Mouse (Mus musculus) retina, adult 2 months (tissue): ENCODE results near the gene Ppef1.
A peak's percentile ranks its signal among the peaks of the same experiment; 100 is the strongest.
"Not testable (repeated sequence)": the region's sequence is repeated elsewhere in the genome, so short reads cannot be mapped to it uniquely, and the experiment has no call there.

Source experiments
- DNase-seq: peaks from one replicate; pipeline ENCODE4 v3.0.0-alpha.2; 2012; ENCODE audit warnings: low read depth, low spot score

Gene Ppef1

DNA sequence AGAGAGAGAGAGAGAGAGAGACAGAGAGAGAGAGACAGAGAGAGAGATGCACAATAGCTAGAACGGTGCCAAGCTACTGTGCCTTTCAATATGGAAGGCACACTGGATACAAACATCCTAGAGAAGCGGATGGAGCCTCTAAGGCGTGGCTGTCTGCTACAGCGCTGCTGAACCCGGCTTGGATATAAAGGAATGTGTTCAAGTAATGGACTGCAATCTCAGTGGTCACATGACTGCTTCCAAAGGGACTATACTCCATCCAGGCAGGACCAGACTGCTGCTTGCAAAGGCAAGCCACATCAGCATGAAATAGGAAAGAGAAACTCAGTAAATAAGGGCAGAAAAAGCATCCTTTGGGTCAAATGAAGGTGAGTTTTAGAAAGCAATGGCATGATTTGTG lies at the start of gene Ppef1:
Gene Ppef1, minus strand, starts transcription at position 116 of the 400 bp plus-strand sequence.
- no peak for DNase-seq

DNA sequence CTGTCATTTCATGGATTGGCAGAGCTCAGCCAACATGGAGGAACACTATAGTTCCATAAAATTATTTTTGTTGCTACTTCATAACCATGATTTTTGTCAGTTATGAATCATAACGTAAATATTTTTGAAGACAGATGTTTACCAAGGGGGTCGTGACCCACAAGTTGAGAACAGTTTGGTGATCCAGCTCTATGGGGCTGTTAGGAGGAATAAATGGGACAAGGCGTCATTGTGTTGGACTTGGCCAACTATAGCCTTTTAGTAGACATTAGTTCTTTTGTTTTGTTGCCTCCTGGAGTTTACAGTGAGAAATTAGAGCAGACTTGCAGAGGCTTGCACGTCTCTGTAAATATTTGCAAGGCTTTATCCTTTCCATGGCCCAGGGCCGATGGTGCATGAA lies 46.7 kb upstream of the Ppef1 start:
- no peak for DNase-seq

DNA sequence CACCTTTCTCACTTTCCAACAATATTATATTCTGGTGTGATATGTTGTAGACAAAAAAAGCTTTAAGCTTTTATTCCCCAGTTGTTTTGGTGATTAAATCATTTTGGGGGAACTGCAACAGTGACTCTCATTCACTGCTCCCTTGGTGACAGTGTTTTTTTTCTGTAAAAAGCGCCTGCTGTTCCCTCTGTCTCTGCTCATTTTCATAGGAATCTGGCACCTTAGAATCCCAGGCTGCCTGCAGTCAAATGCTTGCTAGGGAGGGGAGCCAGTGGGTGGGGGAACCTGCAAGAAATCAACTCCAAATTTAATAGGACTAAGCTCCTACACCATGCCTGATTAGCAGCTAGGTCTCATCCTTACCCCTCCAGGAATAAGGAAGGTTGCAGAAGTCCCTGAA lies 37.5 kb upstream of the Ppef1 start:
- no peak for DNase-seq

DNA sequence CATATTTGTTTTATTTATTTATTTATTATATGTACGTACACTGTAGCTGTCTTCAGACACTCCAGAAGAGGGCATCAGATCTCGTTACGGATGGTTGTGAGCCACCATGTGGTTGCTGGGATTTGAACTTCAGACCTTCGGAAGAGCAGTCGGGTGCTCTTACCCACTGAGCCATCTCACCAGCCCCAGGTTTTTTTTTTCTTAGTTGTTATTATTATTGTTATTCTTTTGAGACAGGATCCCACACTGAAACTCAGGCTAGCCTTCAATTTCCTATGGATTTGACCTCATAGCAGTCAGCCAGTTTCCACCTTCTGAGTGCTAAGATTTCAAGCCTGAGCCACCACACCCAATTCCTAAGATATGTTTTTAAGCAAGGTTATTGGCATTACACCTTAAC lies 34.1 kb upstream of the Ppef1 start:
- not testable (repeated sequence) for DNase-seq

DNA sequence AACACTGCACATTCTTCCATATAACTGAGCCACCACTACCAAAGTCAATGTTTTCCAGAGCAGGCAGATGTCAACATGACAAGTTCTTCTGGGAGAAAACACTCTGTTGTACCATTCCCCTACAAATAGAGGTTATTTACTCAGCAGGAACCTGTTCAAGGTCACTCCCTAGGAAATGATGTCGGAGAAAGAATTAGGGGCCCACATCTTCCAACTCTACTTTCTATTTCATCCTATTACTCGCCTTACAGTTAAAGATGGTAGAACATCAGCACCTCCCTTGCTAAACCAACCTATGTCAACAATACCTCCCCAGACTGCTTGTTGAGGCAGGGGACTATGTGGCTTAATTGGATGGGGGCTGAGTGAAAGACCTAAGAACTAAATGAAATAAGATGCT lies 32.1 kb upstream of the Ppef1 start, which contains the start of gene Rs1:
Gene Rs1, plus strand, starts transcription at position 301 of the 400 bp plus-strand sequence.
- DNase-seq = no peak

DNA sequence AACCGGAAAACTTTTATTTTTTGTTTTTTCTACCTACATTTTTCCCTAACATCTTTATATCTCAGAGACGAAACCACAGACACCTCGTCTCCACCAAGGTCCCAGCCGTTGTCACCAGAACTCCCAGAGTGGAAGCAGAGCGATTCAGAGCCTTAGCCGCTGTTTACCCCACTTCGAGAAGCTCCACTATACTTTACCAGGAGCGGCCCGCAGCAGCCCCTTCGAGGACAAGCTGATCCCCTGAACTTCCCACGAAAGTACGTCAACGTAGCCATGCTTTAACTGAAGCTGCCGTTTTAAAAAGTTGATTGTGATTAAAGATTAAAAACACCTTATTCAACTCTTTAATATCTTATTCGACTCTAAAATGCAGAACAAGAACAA lies 30.7 kb upstream of the Ppef1 start:
- no peak for DNase-seq

DNA sequence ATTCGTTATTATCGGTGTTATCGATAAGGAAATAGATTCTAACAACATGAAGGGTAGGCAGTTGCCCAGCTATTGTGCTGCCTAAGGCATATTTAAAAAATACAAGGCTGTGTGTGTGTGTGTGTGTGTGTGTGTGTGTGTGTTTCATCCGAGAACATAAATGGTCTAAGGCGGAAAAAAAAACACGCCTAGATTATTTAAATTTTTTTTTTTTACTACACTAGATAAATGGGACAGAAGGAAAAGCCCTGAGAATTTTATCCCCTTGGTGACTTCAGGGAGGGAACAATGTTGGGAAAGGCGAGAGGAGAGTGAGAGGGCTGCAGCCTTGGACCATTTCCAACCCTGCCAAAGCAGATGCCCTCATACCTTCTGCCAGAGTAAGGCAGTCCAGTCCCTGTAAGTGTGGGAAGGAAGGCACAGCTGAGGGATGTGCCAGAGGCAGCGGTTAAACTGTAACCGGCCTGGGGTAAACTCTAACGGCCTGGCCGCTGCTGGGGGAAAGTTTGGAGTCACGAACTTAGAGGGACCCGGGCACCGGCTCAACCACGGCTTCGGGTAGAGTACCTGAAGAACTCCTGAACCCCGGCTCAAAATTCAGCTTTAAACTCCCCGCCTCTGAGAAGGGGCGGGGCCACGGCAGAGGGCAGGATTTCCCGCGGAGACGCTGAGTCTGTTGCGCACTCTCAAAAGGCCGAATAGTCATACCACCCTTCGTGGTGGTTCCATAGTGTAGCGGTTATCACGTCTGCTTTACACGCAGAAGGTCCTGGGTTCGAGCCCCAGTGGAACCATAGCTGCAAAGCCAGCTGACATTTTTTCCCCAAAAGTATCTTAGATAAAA lies 30.0 kb upstream of the Ppef1 start:
- peak; percentile 76 for DNase-seq

DNA sequence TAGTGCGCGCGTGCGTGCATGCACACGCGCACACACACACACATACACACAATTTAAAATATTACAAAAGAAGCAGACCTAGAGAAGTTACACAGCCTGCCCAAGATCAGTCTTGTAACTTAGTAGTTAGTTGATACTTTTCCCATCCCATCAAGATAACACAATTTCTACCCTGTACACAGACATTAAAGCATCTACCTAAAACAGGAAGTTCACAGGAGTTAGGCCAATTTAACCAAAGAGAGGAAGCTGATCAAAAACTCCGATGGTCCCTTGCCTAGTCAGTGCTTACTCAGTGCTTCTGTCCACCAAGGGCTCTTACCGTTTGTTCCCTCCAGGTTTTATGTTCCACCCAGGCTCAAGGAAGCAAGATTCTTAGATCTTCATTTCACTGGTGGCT lies 15.2 kb upstream of the Ppef1 start:
- DNase-seq = no peak

DNA sequence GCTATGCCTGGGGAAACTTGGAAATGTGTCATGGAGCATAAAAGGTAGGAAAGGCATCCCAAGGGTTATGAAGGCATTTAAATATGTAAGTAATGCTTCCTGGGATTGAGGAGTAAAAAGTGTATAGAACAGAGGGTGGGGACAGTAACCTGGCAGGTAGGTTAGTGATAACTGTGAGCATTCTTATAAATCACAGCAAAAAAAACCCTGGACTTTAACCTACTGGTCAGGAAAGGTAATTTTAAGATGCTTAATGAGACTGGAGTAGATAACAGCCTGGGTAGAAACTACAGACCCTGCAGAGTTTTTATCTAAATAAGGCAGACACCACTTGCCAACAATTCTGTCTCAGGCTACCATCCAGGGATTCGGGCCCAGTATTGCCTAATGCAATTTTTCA lies 13.1 kb upstream of the Ppef1 start:
- DNase-seq = no peak

DNA sequence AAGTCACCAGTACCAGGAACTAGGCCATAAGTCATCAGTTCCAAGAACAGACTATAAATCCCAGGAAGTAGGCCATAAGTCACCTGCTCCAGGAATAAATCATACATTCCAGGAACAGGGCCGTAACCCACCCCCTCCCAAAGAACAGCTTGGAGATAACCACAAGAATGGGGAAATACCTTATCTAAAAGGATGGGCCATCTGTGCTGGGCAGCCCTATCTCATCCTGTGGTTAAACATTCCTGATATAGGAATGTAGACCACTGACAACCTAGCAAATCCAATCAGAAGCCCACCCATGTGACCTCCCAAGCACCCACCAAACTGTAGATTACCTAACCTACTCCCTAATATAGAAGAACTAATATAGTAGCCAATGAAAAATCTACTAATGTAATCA lies 9.8 kb upstream of the Ppef1 start:
- DNase-seq = no peak

DNA sequence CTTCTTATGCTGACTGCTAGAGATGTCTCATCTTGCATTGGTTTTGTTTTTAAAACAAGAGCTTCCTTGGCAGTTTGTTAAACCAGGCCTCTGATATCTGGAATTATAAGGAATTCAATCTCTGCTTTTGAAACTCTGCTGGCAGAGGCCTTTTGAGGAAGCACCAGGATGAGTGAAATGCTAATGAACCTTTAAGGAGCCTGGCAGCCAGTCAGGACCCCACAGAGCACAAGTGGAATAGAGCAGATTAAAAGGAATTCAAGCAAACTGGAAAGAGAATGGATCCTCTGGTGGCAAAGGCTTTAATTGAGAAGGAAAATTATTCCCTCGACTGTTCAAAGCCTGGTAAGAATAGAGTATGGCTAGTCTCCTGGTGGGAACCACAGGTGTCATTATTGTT lies 36.4 kb downstream of the Ppef1 start:
- DNase-seq = no peak

DNA sequence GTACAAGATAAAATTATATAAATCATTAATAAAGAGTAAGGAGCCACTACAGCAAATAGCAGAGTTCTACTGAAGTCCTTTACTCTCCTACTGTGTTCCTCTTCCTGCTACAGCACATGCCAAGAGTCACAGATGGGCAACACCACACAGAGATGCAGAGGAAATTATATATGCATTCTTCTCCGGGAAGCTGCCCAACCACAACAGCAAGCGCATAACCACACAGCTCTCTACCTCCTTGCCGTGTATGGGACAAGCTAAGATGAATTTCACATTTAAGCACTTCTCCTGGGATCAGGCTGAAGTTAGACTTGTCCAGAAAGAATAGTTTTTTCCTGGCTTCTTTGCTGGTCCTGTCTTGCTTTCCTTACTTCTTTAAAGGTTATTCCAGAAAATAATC lies 44.0 kb downstream of the Ppef1 start:
- DNase-seq = no peak

DNA sequence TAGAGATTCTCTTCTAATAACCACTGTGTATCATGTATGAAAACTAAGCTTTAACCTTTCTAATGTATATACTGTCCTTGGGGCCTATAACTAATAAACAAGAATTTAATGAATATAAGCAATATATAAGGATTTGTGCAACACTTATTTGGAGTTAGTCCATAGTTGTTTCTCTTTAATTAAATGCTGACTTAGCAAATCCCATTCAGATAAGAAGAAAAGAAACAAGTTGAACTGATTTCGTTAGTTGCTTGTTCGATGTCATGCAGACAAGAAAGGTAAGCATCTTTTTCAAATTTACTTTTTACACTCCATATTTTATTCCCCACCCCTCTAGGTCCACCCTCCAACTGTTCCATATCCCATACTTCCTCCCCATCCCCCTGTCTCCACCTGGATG lies 45.5 kb downstream of the Ppef1 start:
- no peak for DNase-seq

DNA sequence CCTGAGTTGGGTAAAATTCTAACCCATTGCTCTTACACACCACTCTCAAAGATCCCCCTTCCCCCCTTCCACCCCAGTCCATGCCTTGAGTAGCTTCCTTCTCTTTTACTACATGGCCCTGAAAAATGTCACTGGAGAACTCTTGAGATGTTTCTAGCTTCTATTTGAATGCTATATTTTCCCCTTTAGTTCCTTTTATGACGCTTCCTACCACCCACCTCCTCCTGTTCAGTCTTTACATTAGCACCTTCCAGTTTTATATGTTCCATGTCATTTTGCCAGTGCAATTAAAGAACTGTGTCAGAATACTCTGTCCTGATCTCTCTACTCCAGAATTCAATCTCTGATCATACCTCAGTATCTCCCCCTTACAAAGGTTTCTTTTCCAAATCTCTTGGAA lies 65.6 kb downstream of the Ppef1 start:
- no peak for DNase-seq

DNA sequence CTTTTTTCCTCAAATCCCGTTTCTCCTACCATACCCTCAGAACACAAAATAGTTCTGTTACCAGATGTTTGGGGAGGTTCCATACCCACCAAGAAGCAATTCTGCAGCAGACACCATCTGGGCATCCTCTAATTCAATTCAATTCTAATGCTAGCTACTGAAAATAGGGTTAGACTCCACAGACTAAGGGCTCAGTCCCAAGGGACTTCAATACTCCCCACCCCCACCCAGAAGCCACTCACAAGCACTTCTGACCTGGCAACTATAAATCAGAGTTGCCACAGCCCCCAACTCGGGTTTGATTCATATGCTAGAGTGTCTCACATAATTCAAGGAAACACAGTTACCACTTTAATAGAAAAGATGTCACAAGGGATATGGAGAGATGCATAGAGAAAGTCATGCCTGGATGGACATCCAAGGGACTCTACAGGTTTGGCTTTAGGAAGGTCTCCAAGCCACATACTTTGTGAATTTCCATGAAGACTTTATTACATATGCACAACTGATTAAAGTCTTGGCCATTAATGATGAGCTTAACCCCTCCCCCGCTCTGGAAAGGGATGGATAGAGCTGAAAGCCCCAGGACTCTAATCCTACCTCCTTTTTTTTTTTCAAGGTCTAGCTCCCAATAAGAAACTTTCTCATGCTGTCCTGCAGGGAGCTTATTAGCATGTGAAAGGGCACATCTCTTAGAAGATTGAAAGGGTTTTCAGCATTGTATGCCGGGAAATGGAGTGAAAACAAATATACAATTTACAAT lies 124.5 kb downstream of the Ppef1 start:
- DNase-seq = no peak

DNA sequence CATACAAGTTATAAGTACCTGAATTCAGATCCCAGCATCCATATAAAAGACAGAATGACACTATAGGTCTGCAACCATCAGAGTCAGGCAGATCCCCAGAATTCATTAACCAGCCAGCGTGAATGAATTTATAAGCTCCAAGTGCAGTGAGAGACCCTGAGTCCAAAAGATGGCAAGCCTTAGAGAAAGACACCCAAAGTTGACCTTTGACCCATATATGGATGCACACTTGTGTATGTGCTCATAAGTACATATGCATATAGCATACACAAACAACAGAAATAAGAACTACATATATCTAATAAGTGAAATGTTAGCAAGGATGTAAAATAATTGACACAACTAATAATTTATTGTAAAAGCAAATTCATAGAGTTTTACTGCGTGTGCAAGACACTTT lies 125.1 kb downstream of the Ppef1 start:
- DNase-seq = no peak

DNA sequence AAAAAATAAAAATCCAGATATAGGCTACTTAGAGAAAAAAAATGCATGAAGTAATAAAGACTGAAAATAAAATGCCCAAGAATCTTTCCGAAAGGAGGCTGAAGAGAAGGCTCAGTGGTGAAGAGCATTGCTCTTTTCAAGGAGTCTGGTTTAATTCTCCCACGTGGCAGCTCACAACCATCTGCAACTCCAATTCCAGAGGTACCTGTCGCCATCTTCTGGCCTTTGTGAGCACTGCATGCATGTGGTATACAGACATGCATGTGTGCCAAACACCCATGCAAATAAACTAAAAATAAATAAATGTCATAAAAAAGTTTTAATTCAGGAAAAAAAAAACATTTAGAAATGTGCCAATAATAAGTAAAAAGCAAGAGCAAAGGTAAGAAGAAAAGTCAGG lies 125.7 kb downstream of the Ppef1 start:
- peak; percentile 32 for DNase-seq

DNA sequence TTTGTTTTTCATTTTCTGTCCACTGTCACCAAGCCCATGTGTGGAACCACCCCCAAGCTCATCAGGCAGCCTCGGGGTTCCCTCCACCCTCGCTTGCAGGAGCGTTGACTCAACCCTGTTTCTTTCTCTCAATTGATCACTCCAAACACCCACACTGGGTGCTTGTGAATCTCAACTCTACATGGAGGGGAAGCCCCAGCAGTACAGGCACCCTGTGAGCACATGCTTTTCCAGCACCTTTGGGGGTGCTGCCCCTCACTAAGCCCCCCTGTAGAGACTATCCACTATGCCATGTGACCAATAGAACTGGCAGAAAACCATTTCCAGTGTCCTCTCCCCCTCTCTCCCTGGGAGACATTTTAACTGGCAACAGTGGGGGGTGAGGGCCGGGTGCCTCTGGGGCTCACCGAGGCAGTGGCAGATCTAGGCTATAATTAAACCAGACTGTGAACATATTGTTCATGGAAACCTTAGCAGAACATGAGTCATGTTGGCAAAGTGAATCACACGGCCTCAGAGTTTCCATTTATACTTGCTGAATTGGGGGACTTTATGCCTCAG lies 131.5 kb downstream of the Ppef1 start:
- no peak for DNase-seq

DNA sequence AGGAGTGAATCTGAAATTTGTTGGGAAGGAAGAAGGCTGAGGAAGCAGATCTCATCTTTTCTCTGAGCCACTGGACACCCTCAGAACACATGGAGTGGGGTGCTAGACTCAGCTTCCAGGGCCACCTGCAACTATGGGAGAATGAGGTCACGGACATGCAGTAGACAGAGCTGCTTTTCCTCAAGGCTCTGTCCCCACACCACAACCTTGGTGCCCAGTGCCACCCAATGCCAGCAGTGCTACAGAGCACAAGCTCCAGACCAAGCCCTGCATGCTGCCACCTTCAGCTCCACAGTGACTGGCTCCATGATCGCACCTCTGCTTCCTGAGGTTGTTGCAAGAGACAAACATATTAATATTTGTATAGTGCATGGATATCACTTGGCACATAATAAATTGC lies 132.2 kb downstream of the Ppef1 start:
- DNase-seq = no peak

DNA sequence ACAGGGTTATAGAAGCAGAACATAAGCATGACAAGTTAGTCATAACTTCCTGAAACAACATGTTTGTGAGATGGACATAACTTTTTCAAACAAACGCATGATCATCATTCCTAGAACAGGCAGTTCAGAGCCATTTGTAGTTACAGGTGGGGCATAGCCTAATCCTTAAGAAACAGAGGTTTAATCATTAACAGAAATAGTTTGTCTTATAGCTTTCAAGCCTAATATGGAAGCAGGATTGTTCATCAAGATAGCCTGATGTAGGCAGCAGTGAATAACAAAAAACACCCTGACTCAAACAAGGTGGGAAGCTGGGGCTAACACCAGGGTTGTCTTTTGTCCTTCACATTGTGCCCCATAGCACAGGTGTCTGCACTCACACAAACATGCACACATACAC lies 132.8 kb downstream of the Ppef1 start:
- DNase-seq = no peak

DNA sequence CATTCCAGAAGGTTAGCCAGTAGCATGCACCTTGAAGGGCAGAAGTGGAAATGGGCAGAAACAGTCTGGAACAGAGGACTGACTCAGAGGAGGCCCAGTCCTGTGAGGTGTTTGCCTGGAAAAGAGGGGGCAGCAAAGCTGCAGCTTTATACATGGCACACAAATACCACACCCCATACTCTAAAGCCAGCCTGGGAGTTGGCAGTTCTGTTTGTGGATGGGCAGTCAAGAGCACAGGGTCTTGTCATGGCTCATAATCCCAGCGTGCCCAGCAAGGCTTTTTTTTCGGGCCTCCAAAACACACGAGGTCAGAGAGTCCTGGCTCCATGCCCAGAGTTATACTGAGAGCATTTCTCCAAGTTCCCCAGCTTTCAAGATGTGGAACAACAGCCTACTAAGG lies 134.5 kb downstream of the Ppef1 start:
- DNase-seq = no peak

DNA sequence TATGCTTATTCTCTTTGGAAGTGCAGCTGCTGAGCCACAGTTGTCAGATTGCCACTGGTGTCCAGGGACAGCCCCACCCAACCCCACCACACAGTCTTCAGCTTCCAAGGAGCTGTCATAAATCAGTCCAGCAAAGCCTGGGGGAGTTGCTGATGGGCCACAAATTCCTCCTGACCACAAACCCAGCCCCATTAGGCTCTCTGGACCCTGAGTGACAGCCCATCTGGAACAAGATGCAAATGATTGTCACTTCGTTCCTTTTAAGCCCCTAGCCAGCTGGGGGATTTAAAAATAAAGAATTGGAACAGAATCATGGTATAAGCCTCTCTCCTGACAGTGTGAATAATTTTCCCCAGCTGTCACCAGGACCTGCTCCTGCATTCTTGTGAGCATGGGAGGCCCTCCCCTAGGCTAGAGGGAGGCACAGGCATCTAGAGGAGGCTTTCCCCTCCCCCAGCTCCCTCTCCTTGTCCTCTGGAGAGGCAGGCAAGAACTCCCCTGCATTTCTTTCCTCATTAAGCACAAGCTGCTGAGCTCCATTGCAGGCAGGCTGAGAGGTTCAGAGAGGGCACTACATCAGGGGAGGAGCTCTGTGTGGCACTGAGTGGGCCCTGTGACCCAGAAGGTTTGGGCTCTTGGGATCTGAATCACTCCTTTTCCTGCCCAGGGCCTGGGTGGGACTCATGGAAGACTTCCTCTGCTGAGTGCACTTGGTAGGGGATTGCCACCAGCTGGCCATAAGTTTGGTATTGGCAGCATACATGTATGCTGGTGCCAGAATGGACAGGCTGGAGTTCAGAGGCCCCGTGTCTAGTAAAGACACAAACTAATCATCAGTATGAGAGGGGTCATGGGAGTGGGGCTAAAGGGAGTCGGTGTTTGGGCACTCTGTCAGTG lies 136.8 kb downstream of the Ppef1 start:
- DNase-seq = no peak
